Mouse (Mus musculus): Measurements from ENCODE around the gene Palm. TPM values are rescaled to one million over a fixed set of nuclear protein-coding genes. Genes with fewer than 3 reads are reported as not detected.

Gene Palm
- polyA plus RNA-seq, 1 experiment = 53.3 TPM

DNA sequence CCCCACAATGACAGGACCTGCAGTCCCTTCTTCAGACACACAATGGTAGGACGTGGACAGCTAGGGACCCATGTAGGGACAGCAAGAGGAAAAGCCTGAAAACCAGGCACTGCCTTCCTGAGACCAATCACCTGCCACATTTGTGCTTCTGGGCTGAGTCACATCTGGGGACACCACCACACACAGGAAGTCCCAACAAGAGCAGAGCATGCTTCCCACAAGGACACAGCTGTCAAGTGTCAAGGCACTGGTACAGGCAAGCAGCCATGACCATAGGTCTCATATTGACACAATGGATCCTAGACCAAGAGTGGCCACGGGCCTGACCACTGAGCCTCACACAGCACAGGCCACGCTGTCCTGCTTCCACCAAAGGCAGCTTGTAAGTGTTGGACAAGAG, 30.5 kb upstream of the Palm start:
- Histone ChIP-seq H3K36me3 (ENCODE audit: control insufficient read depth, insufficient read depth, low read length, poor library complexity, severe bottlenecking) (peaks cover 13% of the 10 kb centered on the region), H3K27me3 (ENCODE audit: control insufficient read depth, insufficient read depth, low read length, poor library complexity, severe bottlenecking) (no peaks in the 10 kb centered on the region), H3K9ac (ENCODE audit: low read depth, poor library complexity, severe bottlenecking) (no peak overlapping the region), H3K4me1 (ENCODE audit: control insufficient read depth, insufficient read depth, low read length) (peaks cover 3% of the 10 kb centered on the region), H3K4me3 (ENCODE audit: low read depth, low read length) (no peak overlapping the region), H3K9me3 (replicated peaks; ENCODE audit: control insufficient read depth, insufficient read depth, low read length, poor library complexity, severe bottlenecking) (no peaks in the 10 kb centered on the region), H3K27ac (ENCODE audit: insufficient read depth, low read length) (no peak overlapping the region)
- no peak for TF ChIP-seq POLR2A (IDR thresholded peaks at IDR 0.05; ENCODE audit: insufficient read depth, low read length)
- TF ChIP-seq EP300 (IDR thresholded peaks at IDR 0.05; ENCODE audit: insufficient read depth, low read depth, low read length) = no peak
- no peak for TF ChIP-seq CTCF (IDR thresholded peaks at IDR 0.05; ENCODE audit: low read depth, low read length)

DNA sequence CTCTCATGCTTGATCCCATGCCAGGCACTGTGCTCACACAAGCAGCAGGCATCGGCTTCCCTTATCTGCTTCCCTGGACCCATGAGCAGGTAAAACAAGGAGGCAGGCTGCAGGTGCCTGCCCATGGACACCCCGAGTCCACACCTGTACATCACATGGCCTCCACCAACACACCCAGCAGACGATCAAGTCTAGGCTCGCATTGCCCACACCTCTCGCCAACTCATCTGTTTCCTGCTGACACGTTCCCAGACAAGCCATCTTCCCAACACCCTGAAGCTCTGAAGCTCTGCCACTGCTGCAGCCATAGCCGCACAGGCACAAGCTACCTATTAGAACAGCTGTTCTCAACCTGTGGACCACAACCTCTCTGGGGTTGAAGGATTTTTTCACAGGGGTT, 29.1 kb upstream of the Palm start:
- H3K27ac ChIP-seq (ENCODE audit: insufficient read depth, low read length) = no peak overlapping the region
- no peaks in the 10 kb centered on the region for H3K27me3 ChIP-seq (ENCODE audit: control insufficient read depth, insufficient read depth, low read length, poor library complexity, severe bottlenecking)
- H3K4me3 ChIP-seq (ENCODE audit: low read depth, low read length) = no peak overlapping the region
- H3K9me3 ChIP-seq (replicated peaks; ENCODE audit: control insufficient read depth, insufficient read depth, low read length, poor library complexity, severe bottlenecking) = no peaks in the 10 kb centered on the region
- H3K9ac ChIP-seq (ENCODE audit: low read depth, poor library complexity, severe bottlenecking) = no peak overlapping the region
- peaks cover 13% of the 10 kb centered on the region for H3K36me3 ChIP-seq (ENCODE audit: control insufficient read depth, insufficient read depth, low read length, poor library complexity, severe bottlenecking)
- TF ChIP-seq EP300 (IDR thresholded peaks at IDR 0.05; ENCODE audit: insufficient read depth, low read depth, low read length) = no peak
- no peak for TF ChIP-seq POLR2A (IDR thresholded peaks at IDR 0.05; ENCODE audit: insufficient read depth, low read length)
- no peak for TF ChIP-seq CTCF (IDR thresholded peaks at IDR 0.05; ENCODE audit: low read depth, low read length)
- H3K4me1 ChIP-seq (ENCODE audit: control insufficient read depth, insufficient read depth, low read length) = peaks cover 3% of the 10 kb centered on the region

DNA sequence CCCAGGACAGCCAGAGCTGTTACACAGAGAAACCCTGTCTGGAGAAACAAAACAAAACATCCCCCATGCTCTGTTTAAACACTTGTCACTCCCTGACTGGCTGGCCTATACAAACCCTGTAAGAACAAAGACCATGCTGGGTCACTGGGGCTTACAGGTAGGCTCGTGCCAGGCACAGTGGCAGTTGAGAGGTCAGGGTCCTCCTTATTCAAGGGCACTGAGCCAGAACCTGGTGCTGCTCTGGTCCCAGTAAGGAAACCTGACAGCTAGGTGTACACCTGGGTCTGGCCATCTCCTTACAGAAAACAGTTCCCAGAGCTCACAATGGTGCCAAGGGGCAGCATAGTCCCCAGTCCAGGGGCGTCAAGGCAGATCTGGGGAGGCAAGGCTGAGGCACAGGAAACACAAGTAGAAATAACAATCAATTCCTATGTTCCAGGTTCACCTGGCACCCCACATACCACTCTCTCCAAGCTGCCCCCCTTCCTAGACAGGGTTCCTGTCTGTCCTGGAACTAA, 28.1 kb upstream of the Palm start:
- Histone ChIP-seq H3K9me3 (replicated peaks; ENCODE audit: control insufficient read depth, insufficient read depth, low read length, poor library complexity, severe bottlenecking) (no peaks in the 10 kb centered on the region), H3K4me3 (ENCODE audit: low read depth, low read length) (peak overlapping the region; percentile 85), H3K4me1 (ENCODE audit: control insufficient read depth, insufficient read depth, low read length) (peaks cover 3% of the 10 kb centered on the region), H3K27me3 (ENCODE audit: control insufficient read depth, insufficient read depth, low read length, poor library complexity, severe bottlenecking) (no peaks in the 10 kb centered on the region), H3K9ac (ENCODE audit: low read depth, poor library complexity, severe bottlenecking) (peak overlapping the region; percentile 89), H3K36me3 (ENCODE audit: control insufficient read depth, insufficient read depth, low read length, poor library complexity, severe bottlenecking) (peaks cover 13% of the 10 kb centered on the region), H3K27ac (ENCODE audit: insufficient read depth, low read length) (no peak overlapping the region)
- TF ChIP-seq POLR2A (IDR thresholded peaks at IDR 0.05; ENCODE audit: insufficient read depth, low read length) (no peak), CTCF (IDR thresholded peaks at IDR 0.05; ENCODE audit: low read depth, low read length) (no peak), EP300 (IDR thresholded peaks at IDR 0.05; ENCODE audit: insufficient read depth, low read depth, low read length) (no peak)

DNA sequence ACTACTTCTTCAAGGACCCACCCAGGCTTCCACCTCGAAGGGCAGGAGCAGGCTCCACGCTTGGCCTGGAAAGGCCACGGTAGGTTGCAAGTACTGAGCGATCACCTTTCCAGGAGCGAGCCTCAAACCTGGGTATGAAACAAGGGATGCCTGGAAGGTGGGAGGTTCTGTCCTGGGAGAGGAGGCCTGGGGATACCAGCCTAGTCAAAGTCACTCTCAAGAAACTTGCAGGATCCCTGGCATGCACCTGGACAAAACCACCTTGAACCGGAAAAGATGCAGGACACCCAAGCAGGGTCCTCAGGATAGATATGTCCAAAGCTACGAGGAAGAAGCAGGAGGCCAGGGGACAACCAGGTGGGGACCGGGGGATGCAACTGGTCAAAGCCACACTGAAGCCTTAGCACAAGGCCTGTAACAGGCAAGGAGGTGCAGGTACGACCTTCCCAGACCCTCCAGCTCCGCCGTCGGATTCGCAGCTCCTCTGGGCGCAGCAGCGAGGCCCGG, 27.3 kb upstream of the Palm start:
- Histone ChIP-seq H3K27ac (ENCODE audit: insufficient read depth, low read length) (no peak overlapping the region), H3K9me3 (replicated peaks; ENCODE audit: control insufficient read depth, insufficient read depth, low read length, poor library complexity, severe bottlenecking) (no peaks in the 10 kb centered on the region), H3K4me3 (ENCODE audit: low read depth, low read length) (peak overlapping the region; percentile 85), H3K9ac (ENCODE audit: low read depth, poor library complexity, severe bottlenecking) (peak overlapping the region; percentile 89), H3K4me1 (ENCODE audit: control insufficient read depth, insufficient read depth, low read length) (peaks cover 3% of the 10 kb centered on the region), H3K36me3 (ENCODE audit: control insufficient read depth, insufficient read depth, low read length, poor library complexity, severe bottlenecking) (peaks cover 7% of the 10 kb centered on the region), H3K27me3 (ENCODE audit: control insufficient read depth, insufficient read depth, low read length, poor library complexity, severe bottlenecking) (no peaks in the 10 kb centered on the region)
- no peak for TF ChIP-seq EP300 (IDR thresholded peaks at IDR 0.05; ENCODE audit: insufficient read depth, low read depth, low read length)
- no peak for TF ChIP-seq POLR2A (IDR thresholded peaks at IDR 0.05; ENCODE audit: insufficient read depth, low read length)
- no peak for TF ChIP-seq CTCF (IDR thresholded peaks at IDR 0.05; ENCODE audit: low read depth, low read length)

DNA sequence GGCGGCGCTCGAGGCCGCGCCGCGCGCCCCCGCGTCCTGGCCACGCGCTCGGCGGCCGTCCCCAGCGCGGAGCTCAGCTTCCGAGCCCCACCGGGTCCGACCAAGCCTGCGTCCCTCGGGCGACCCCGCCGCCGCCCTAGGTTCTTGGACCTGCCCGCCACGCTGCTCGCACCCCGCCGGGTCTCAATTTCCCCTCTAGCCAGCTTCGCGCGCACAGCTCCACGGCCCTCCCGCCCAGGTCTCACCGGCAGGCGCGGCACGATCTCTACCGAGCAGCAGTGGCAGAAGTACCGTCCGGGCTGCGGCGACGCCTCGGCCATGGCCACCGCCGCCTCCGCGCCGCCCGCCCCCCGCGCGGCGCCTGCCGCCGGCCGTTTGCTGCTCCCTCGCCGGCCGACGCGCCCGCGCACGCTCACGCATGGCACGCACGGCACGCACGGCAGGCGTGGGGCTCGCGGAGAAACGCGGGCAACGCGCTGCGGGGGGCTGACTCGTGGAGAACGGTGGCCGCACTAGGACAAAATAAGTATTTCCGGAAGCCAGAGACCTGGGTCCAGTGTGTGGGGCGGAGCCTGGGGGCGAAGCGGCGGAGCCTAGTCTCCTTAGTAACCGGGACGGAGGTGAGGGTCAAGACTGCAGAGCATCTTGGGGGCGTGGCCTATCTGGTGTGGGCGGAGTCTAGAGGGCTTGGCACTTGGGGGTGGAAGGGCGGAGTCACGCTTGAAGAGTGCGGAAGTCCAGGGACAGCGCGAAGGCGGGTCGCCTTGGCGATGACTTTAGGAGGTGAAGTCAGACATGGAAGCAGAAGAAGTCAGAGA, 26.7 kb upstream of the Palm start, which contains the start of gene Rnf126:
Gene Rnf126, minus strand, starts transcription at position 445 of the 818 bp plus-strand sequence.
- H3K27me3 ChIP-seq (ENCODE audit: control insufficient read depth, insufficient read depth, low read length, poor library complexity, severe bottlenecking) = no peaks in the 10 kb centered on the region
- H3K4me3 ChIP-seq (ENCODE audit: low read depth, low read length) = peak within 1 kb of the TSS; percentile 85
- peaks cover 3% of the 10 kb centered on the region; the same call in 1 of the 2 replicates for H3K36me3 ChIP-seq (ENCODE audit: control insufficient read depth, insufficient read depth, low read length, poor library complexity, severe bottlenecking)
- no peaks in the 10 kb centered on the region for H3K9me3 ChIP-seq (replicated peaks; ENCODE audit: control insufficient read depth, insufficient read depth, low read length, poor library complexity, severe bottlenecking)
- peak within 1 kb of the TSS; percentile 28; the same call in 1 of the 2 replicates for H3K27ac ChIP-seq (ENCODE audit: insufficient read depth, low read length)
- TF ChIP-seq EP300 (IDR thresholded peaks at IDR 0.05; ENCODE audit: insufficient read depth, low read depth, low read length) (0 out of 2 replicates have a peak, but pooled peaks have one; percentile 48), CTCF (IDR thresholded peaks at IDR 0.05; ENCODE audit: low read depth, low read length) (no peak)
- peak within 1 kb of the TSS; percentile 89 for H3K9ac ChIP-seq (ENCODE audit: low read depth, poor library complexity, severe bottlenecking)
- peaks cover 3% of the 10 kb centered on the region for H3K4me1 ChIP-seq (ENCODE audit: control insufficient read depth, insufficient read depth, low read length)

All from ES-Bruce4 (cell line).